Mouse (Mus musculus): ENCODE data around the gene Cdkn2d.

Cdkn2d gene

GRCm38 (mm10) chr9:21244428-21245112 lies 46.6 kb downstream of the Cdkn2d start:
- DNase-seq (ENCODE audit: low spot score) = no peak

- no peak for DNase-seq (ENCODE audit: low spot score)
Measured at GRCm38 (mm10) chr9:21243826-21244427, 47.3 kb downstream of the Cdkn2d start.

DNA sequence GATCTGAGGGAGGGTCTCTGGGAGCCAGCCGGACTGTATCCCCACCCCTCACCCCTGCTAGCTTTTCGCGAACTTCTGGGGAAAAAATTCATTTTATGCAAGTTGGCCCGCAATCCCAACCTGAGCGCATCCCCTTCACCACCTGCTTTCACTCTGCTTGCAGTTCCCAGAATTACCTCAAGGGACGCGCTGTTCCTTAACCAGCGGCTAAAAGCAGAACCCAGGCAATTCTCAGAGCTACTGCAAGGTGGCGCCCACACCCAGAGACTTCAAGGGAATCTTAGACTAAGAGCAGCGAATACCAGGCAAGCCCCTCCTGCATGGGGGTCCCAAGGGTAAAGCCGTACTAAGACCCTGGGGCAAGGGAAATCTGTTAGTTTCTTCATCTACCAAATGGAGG lies 49.9 kb downstream of the Cdkn2d start:
- peak; percentile 84 for DNase-seq (ENCODE audit: low spot score)

- no peak for DNase-seq (ENCODE audit: low spot score)
Measured at GRCm38 (mm10) chr9:21239465-21239848, 51.8 kb downstream of the Cdkn2d start.

DNA sequence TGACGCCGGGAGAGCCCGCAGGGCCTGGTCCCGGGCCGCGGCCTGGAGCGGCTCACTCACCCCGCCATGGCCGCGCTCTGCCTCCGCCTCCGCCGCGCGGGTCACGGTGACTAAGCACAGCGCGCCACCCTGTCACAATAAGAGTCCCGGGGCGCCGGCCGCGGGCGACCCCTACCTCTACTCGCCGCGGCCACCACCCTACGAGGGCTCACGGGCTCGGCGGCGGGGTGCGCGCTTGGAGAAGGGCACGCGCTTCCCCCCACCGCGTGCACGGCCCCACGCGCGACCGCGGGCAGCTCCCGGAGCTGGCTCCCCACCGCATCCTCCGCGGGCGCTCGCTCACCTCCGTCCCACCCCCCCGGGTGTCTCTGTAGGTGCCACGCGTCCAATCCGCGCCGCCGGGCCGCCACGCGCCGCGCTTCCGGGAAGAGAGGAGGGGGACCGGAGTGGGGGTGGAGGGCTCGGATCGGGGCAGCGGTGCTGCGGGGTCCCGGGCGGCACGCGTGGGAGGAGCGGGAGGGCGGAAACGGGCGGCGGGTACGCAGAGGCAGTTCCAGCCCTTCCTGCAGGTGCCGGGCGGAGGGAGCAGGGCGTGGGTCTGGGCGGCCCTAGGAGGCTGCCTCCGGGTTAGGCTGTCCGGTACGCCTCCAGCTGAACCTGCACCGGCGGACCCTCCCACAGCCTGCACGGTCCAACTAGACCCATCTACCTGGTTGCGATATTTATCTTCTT lies 52.3 kb downstream of the Cdkn2d start, which contains the start of gene Keap1:
TSS of gene Keap1 (minus strand) at position 629 of the 732 bp plus-strand sequence.
- peak; percentile 85 for DNase-seq (ENCODE audit: low spot score)
